Mouse (Mus musculus) embryonic facial prominence, embryonic 11.5 days (tissue): Measurements from ENCODE around the gene Clec4a1. TPM values are rescaled to one million over a fixed set of nuclear protein-coding genes. Genes with fewer than 3 reads are reported as not detected.

Source experiments
- ATAC-seq: fragments of 200-750 bp; cut with Nextera tagmentation; replicated peaks from 2 replicates; pipeline ENCODE4 v1.8.0; 2017; ENCODE audit warnings: low read depth; ENCODE audit not compliant: insufficient number of reproducible peaks, low FRiP score, low TSS enrichment
- DNase-seq: peaks from one replicate; pipeline ENCODE4 v3.0.0-alpha.2; 2015; ENCODE audit warnings: low spot score
- H3K27ac ChIP-seq: fragments of 300-500 bp; sonication (generic); replicated peaks from 2 replicates; pipeline ENCODE4 v1.5.1; 2014; ENCODE audit warnings: mild to moderate bottlenecking, low read depth, low read length, control low read depth
- H3K27me3 ChIP-seq: fragments of 300-500 bp; sonication (generic); 2 replicates; pipeline ENCODE4 v1.6.1; 2014; ENCODE audit warnings: mild to moderate bottlenecking, low read length, moderate library complexity, mixed read lengths; ENCODE audit not compliant: control insufficient read depth, insufficient read depth
- H3K36me3 ChIP-seq: fragments of 300-500 bp; sonication (generic); replicated peaks from 2 replicates; pipeline ENCODE4 v1.6.1; 2014; ENCODE audit warnings: low read depth, mild to moderate bottlenecking, low read length, moderate library complexity, mixed read lengths; ENCODE audit not compliant: control insufficient read depth, insufficient read depth
- H3K4me1 ChIP-seq: fragments of 300-500 bp; sonication (generic); 2 replicates; pipeline ENCODE4 v1.6.1; 2014; ENCODE audit warnings: low read length, mixed read lengths; ENCODE audit not compliant: control insufficient read depth, insufficient read depth
- H3K4me2 ChIP-seq: fragments of 300-500 bp; sonication (generic); 2 replicates; pipeline ENCODE4 v1.6.1; 2014; ENCODE audit warnings: low read depth, mild to moderate bottlenecking, control low read depth, low read length, moderate library complexity
- H3K4me3 ChIP-seq: fragments of 300-500 bp; sonication (generic); 2 replicates; pipeline ENCODE4 v1.5.1; 2014; ENCODE audit warnings: low read depth, low read length, control low read depth
- H3K9ac ChIP-seq: fragments of 300-500 bp; sonication (generic); replicated peaks from 2 replicates; pipeline ENCODE4 v1.6.1; 2014; ENCODE audit warnings: mild to moderate bottlenecking, control low read depth, low read length
- H3K9me3 ChIP-seq: fragments of 300-500 bp; sonication (generic); replicated peaks from 2 replicates; pipeline ENCODE4 v1.6.1; 2016; ENCODE audit warnings: mild to moderate bottlenecking, low read length, inconsistent platforms, mixed read lengths; ENCODE audit not compliant: control insufficient read depth
- WGBS: fragments of 180-500 bp; shearing (Covaris S2); extraction: QIAGEN DNeasy Blood & Tissue Kit; methylation state at CpG from one replicate; pipeline ENCODE4 v1.1.7; 2014; 5-methylcytosine and 5-hydroxymethylcytosine counted together
- polyA plus RNA-seq: library from polyadenylated mRNA; unstranded; fragments of >200 nt; fragmentation: Nextera tagmentation; extraction: Ambion mirVana; gene quantifications from 2 replicates; pipeline ENCODE4 v1.2.1, GENCODE M21; 2014

The Clec4a1 gene
- polyA plus RNA-seq = 1.4 and 2.0 TPM in 2 replicates

- no peak within 1 kb of the TSS for H3K27ac ChIP-seq
- DNase-seq (no peak), ATAC-seq (no peak)
- no peaks in the 10 kb centered on the region for H3K4me1 ChIP-seq
- 59% methylated on average over 4 of the region's 4 CpGs for WGBS
- H3K27me3 ChIP-seq = no peaks in the 10 kb centered on the region
- H3K4me3 ChIP-seq = no peak within 1 kb of the TSS
- no peaks in the 10 kb centered on the region for H3K36me3 ChIP-seq
- no peaks in the 10 kb centered on the region for H3K9me3 ChIP-seq
- H3K9ac ChIP-seq = no peak within 1 kb of the TSS
- H3K4me2 ChIP-seq = no peak within 1 kb of the TSS
Measured at GRCm38 (mm10) chr6:122921451-122921850, at the start of gene Clec4a1. Gene Clec4a1, plus strand, starts transcription at chr6:122921848.

DNA sequence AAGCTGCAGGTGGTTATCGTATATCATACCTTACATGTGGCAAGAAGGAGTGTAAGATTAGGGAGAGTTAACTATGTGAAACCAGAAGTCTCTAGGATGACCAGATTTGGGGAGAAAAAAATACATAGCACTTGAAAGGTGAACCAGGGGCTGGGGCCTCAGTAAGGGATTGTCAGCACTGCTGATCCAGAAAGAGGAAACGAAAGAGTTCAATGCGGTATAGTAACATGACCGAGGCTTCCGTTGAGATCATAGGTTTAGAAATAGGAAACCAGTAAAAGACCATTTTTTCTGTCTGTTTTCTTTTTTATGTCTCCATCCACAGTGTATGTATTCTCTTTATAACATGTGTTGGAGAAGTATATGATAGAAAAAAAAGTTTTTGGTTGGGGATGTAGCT, 48.8 kb upstream of the Clec4a1 start:
- H3K9ac ChIP-seq = no peak overlapping the region
- no peaks in the 10 kb centered on the region for H3K4me1 ChIP-seq
- no peaks in the 10 kb centered on the region for H3K27me3 ChIP-seq
- no peak overlapping the region for H3K4me2 ChIP-seq
- 94% methylated on average over 5 of the region's 5 CpGs for WGBS
- no peak for DNase-seq
- no peak for ATAC-seq
- H3K9me3 ChIP-seq = no peaks in the 10 kb centered on the region
- no peak overlapping the region for H3K27ac ChIP-seq
- no peak overlapping the region for H3K4me3 ChIP-seq
- no peaks in the 10 kb centered on the region for H3K36me3 ChIP-seq

DNA sequence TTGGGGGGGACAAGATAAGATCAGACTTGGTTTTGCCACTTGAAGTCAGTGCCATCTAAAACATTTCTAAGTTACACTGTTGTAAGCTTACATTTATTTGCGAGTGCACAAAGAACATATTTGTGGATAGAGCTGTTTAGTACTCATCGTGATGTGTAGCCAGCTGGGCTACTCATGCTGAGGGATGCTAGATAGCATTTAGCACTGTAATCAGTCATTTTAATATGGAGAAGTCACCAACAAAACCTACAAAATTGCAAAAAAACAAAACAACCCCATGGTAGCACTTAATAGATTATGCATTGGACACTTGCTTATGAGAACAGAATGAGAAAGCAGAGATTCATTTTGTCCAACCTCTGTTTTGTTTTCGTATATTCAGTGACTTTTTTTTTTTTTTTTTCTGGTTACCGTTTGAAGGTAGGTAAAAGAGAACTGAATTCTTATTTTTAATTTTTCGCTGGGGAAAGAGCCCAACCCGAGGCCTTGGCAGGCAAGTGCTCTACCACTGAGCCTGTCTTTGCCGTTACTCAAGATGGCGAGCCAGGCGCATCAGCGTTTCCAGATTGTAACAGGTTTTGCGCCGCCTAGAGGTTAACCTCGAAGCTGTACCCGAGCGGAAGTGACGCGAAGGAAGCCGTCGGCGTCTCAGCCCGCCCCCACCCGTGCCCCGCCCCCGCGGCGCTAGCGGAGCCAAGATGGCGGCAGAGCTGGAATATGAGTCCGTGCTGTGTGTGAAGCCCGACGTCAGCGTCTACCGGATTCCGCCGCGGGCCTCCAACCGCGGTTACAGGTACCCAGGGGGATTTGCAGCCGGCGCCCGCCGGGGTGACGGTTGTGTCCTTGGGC, 47.6 kb upstream of the Clec4a1 start, which contains the start of gene Necap1:
TSS of gene Necap1 (plus strand) at position 604 of the 849 bp plus-strand sequence.
- 8% methylated on average over 42 of the region's 43 CpGs for WGBS
- H3K4me1 ChIP-seq = no peaks in the 10 kb centered on the region
- no peaks in the 10 kb centered on the region for H3K9me3 ChIP-seq
- no peaks in the 10 kb centered on the region for H3K27me3 ChIP-seq
- ATAC-seq (peak; percentile 92), DNase-seq (peak; percentile 99)
- peak within 1 kb of the TSS; percentile 64 for H3K4me3 ChIP-seq
- H3K36me3 ChIP-seq = no peaks in the 10 kb centered on the region
- peak within 1 kb of the TSS; percentile 49 for H3K4me2 ChIP-seq
- H3K9ac ChIP-seq = peak within 1 kb of the TSS; percentile 72
- H3K27ac ChIP-seq = peak within 1 kb of the TSS; percentile 49; the same call in 1 of the 2 replicates

GRCm38 (mm10) chr6:122874720-122875389, 46.8 kb upstream of the Clec4a1 start:
- no peaks in the 10 kb centered on the region for H3K36me3 ChIP-seq
- ATAC-seq (peak; percentile 73), DNase-seq (peak; percentile 49)
- H3K4me3 ChIP-seq = peak overlapping the region; percentile 64
- under 1% methylated on average over 31 of the region's 31 CpGs for WGBS
- H3K9me3 ChIP-seq = no peaks in the 10 kb centered on the region
- H3K27ac ChIP-seq = peak overlapping the region; percentile 49; the same call in 1 of the 2 replicates
- peak overlapping the region; percentile 72 for H3K9ac ChIP-seq
- H3K4me2 ChIP-seq = peak overlapping the region; percentile 49
- no peaks in the 10 kb centered on the region for H3K4me1 ChIP-seq
- no peaks in the 10 kb centered on the region for H3K27me3 ChIP-seq

- Histone ChIP-seq H3K4me2 (no peak overlapping the region), H3K27me3 (no peaks in the 10 kb centered on the region), H3K27ac (no peak overlapping the region), H3K36me3 (peaks cover 4% of the 10 kb centered on the region), H3K4me1 (no peaks in the 10 kb centered on the region), H3K9ac (no peak overlapping the region), H3K9me3 (no peaks in the 10 kb centered on the region), H3K4me3 (no peak overlapping the region)
- 91% methylated on average over 7 of the region's 7 CpGs for WGBS
- ATAC-seq = no peak
- DNase-seq = no peak
Measured at GRCm38 (mm10) chr6:122879141-122879735, 42.4 kb upstream of the Clec4a1 start.

DNA sequence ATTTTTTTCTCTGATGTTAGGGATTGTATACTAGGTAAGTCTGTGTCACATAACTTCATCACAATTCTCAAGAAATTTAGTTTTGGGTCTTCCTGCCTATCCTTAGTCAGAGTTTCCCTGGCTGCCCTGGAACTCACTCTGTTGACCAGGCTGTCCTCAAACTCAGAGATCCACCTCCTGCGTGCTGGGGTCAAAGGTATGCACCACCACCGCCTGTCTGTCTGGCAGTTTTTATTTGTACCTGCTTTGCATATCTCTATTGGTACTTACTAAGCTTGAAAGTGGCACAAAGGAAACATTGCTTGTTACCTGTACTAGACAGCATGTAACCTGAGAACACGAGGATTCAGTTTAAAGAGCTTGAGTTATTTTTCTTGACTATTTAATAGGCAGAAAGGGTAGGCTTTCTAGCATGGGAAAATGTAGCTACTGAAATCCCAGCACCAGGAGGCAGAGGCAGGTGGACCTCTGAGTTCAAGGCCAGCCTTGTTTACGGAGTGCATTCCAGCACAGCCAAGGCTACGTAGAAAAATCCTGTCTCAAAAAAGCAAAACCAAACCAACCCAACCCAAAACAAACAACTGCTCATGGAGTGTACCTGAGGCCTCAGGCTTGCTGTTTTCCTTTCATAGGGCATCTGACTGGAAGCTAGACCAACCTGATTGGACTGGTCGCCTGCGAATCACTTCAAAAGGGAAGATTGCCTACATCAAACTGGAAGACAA, 41.7 kb upstream of the Clec4a1 start:
- Histone ChIP-seq H3K9me3 (no peaks in the 10 kb centered on the region), H3K9ac (no peak overlapping the region), H3K4me3 (no peak overlapping the region), H3K27me3 (no peaks in the 10 kb centered on the region), H3K36me3 (peaks cover 4% of the 10 kb centered on the region), H3K27ac (no peak overlapping the region), H3K4me1 (no peaks in the 10 kb centered on the region), H3K4me2 (no peak overlapping the region)
- DNase-seq = no peak
- 94% methylated on average over 7 of the region's 7 CpGs for WGBS
- no peak for ATAC-seq

DNA sequence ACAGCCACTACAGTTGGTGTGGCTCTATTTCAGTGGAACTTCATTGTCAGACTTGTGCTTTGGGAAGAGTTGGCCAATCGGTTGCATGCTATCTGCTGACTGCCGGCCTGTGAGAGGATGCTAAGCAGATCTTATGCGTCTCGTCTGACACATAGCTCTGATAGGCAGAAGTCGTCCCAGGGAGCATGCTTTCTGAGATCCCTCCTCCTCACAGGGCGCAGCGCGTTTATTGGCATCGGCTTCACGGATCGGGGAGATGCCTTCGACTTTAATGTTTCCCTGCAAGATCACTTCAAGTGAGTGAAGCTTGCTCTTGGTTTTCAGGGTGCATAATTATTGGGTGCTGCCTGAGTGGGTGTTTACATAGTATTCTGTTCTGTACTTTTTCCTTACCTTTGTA, 40.4 kb upstream of the Clec4a1 start:
- H3K27ac ChIP-seq = no peak overlapping the region
- ATAC-seq = no peak
- H3K36me3 ChIP-seq = peaks cover 4% of the 10 kb centered on the region
- no peaks in the 10 kb centered on the region for H3K4me1 ChIP-seq
- no peak overlapping the region for H3K9ac ChIP-seq
- H3K4me2 ChIP-seq = no peak overlapping the region
- WGBS = 92% methylated on average over 12 of the region's 12 CpGs
- H3K27me3 ChIP-seq = no peaks in the 10 kb centered on the region
- H3K9me3 ChIP-seq = no peaks in the 10 kb centered on the region
- no peak for DNase-seq
- H3K4me3 ChIP-seq = no peak overlapping the region
